Mouse (Mus musculus) embryonic fibroblast, embryonic 13.5 days (primary cell): Measurements from ENCODE around the gene Phlpp1. TPM values are rescaled to one million over a fixed set of nuclear protein-coding genes. Genes with fewer than 3 reads are reported as not detected.

Experiments
- H3K27ac ChIP-seq: 2 replicates; pipeline ENCODE4 v1.5.1; 2012; ENCODE audit warnings: low read length, control low read depth, inconsistent platforms; ENCODE audit not compliant: insufficient read depth
- H3K4me1 ChIP-seq: 2 replicates; pipeline ENCODE4 v1.6.1; 2011; ENCODE audit warnings: low read length; ENCODE audit not compliant: control insufficient read depth, insufficient read depth
- H3K4me3 ChIP-seq: 2 replicates; pipeline ENCODE4 v1.5.1; 2011; ENCODE audit warnings: mild to moderate bottlenecking, control low read depth, low read length; ENCODE audit not compliant: insufficient read depth
- CTCF ChIP-seq: IDR thresholded peaks from 2 replicates; pipeline ENCODE4 v1.5.1; 2011; ENCODE audit warnings: mild to moderate bottlenecking, control low read depth, low read length, moderate library complexity, borderline replicate concordance; ENCODE audit not compliant: insufficient read depth
- POLR2A ChIP-seq: IDR thresholded peaks from 2 replicates; pipeline ENCODE4 v1.6.1; 2011; ENCODE audit warnings: low read depth, mild to moderate bottlenecking, control low read depth, low read length, moderate library complexity
- polyA plus RNA-seq: library from polyadenylated mRNA; stranded (reverse); fragments of >200 nt; gene quantifications from 2 replicates; pipeline ENCODE4 v1.2.4, GENCODE M21; 2011; ENCODE audit warnings: low read depth; ENCODE audit not compliant: missing spikeins, insufficient read length

The Phlpp1 gene
- polyA plus RNA-seq, 1 experiment, result 14.3 TPM

GRCm38 (mm10) chr1:106232460-106232850, 60.9 kb downstream of the Phlpp1 start:
- peaks cover 3% of the 10 kb centered on the region; the same call in 1 of the 2 replicates for H3K4me1 ChIP-seq
- no peak overlapping the region for H3K27ac ChIP-seq
- TF ChIP-seq CTCF, result no peak
- no peak for TF ChIP-seq POLR2A
- no peak overlapping the region for H3K4me3 ChIP-seq

- peaks cover 11% of the 10 kb centered on the region for H3K4me1 ChIP-seq
Observed at GRCm38 (mm10) chr1:106236986-106237385, 65.4 kb downstream of the Phlpp1 start.

GRCm38 (mm10) chr1:106240116-106240685, 68.6 kb downstream of the Phlpp1 start:
- Histone ChIP-seq H3K4me1 (peaks cover 17% of the 10 kb centered on the region), H3K27ac (no peak overlapping the region), H3K4me3 (no peak overlapping the region)
- TF ChIP-seq CTCF (no peak), POLR2A (no peak)

More at GRCm38 (mm10) chr1:106236986-106237385, 65.4 kb downstream of the Phlpp1 start:
- Histone ChIP-seq H3K27ac (peak overlapping the region; percentile 58), H3K4me3 (no peak overlapping the region)
- no peak for TF ChIP-seq POLR2A
- no peak for TF ChIP-seq CTCF

GRCm38 (mm10) chr1:106241059-106241458, 69.5 kb downstream of the Phlpp1 start:
- TF ChIP-seq POLR2A (no peak), CTCF (no peak)
- Histone ChIP-seq H3K4me1 (peaks cover 17% of the 10 kb centered on the region), H3K4me3 (no peak overlapping the region), H3K27ac (peak overlapping the region; percentile 85)

- Histone ChIP-seq H3K4me1 (peaks cover 17% of the 10 kb centered on the region), H3K4me3 (no peak overlapping the region), H3K27ac (peak overlapping the region; percentile 96)
- TF ChIP-seq POLR2A, result no peak
- TF ChIP-seq CTCF, result no peak
Observed at GRCm38 (mm10) chr1:106242129-106242528, 70.6 kb downstream of the Phlpp1 start.

- peak overlapping the region; percentile 96; the same call in 1 of the 2 replicates for H3K27ac ChIP-seq
- no peak for TF ChIP-seq CTCF
- no peak for TF ChIP-seq POLR2A
- no peak overlapping the region for H3K4me3 ChIP-seq
- H3K4me1 ChIP-seq, result peaks cover 17% of the 10 kb centered on the region
Observed at GRCm38 (mm10) chr1:106243371-106243770, 71.8 kb downstream of the Phlpp1 start.

GRCm38 (mm10) chr1:106244245-106244644, 72.7 kb downstream of the Phlpp1 start:
- Histone ChIP-seq H3K4me1 (peaks cover 17% of the 10 kb centered on the region), H3K4me3 (no peak overlapping the region), H3K27ac (no peak overlapping the region)
- TF ChIP-seq CTCF, result no peak
- TF ChIP-seq POLR2A, result no peak

- TF ChIP-seq POLR2A (no peak), CTCF (no peak)
- no peak overlapping the region for H3K4me3 ChIP-seq
- H3K27ac ChIP-seq, result no peak overlapping the region
- no peaks in the 10 kb centered on the region for H3K4me1 ChIP-seq
Observed at GRCm38 (mm10) chr1:106254047-106254446, 82.5 kb downstream of the Phlpp1 start.

GRCm38 (mm10) chr1:106257176-106257575, 85.6 kb downstream of the Phlpp1 start:
- Histone ChIP-seq H3K4me3 (no peak overlapping the region), H3K4me1 (peaks cover 7% of the 10 kb centered on the region; the same call in 1 of the 2 replicates), H3K27ac (no peak overlapping the region)
- TF ChIP-seq CTCF, result no peak
- TF ChIP-seq POLR2A, result no peak

GRCm38 (mm10) chr1:106268028-106268799, 96.7 kb downstream of the Phlpp1 start:
- H3K4me3 ChIP-seq, result no peak overlapping the region
- H3K4me1 ChIP-seq, result peaks cover 2% of the 10 kb centered on the region; the same call in 1 of the 2 replicates
- TF ChIP-seq CTCF (no peak), POLR2A (no peak)
- no peak overlapping the region for H3K27ac ChIP-seq
